Mouse (Mus musculus): ENCODE results near the gene Tbx6.

The Tbx6 gene

DNA sequence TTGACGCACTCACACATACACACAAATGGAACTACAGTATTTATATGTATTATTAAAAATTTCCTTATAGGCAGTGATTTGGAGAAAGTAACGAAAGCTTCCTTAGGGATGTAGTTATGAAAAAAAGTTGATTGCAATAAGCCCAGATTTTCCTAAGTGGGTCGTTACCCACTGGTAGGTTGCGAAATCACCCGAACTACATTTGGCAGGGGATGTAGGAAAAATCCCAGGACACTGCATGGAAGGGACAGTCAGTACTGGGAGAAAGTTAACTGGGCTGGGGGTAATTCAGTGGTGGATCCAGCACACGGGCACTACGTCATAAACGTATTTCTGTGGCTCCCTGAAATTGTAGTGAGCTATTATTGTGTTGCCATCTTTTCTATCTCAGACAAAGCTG is 35.2 kb downstream of the Tbx6 start:
- no peak for DNase-seq (ENCODE audit: low spot score in 2 of 2)

DNA sequence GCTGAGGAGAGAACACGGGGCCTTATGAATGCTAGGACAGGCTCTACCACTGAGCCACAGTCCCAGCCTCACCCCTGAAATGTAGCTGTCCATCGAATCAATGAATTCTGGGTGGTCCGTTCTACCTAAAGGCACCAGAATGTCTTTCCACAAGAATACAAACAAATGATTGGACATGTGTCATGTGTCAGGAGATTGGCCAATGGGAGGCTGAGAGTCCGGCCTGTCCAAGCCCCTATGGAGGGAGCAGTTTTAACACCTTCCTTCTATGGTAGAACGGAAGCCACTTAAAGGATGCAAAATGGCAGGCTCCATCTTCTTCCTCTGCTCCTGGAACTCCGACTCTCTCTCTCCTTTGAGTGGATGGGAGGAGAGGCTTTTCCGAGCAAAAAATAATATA is 36.3 kb downstream of the Tbx6 start:
- DNase-seq (ENCODE audit: low spot score in 2 of 2), result no peak

DNA sequence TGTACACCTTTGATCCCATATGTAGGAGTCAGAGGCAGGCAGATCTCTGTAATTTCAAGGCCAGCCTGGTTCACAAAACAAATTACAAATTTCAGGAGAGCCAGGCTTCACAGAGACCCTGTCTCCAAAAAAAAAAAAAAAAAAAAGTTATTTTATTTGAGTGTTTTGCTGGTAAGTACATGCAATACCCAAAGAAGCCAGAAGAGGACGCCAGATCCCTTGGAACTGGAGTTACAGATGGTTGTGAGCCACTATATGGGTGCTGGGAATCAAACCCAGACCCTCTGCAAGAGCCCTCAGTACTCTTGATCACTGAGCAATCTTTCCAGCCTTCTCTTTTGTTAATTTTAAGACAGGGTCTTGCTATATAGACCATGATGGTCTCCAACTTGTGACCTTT is 37.5 kb downstream of the Tbx6 start:
- no peak for DNase-seq (ENCODE audit: low spot score in 2 of 2)

DNA sequence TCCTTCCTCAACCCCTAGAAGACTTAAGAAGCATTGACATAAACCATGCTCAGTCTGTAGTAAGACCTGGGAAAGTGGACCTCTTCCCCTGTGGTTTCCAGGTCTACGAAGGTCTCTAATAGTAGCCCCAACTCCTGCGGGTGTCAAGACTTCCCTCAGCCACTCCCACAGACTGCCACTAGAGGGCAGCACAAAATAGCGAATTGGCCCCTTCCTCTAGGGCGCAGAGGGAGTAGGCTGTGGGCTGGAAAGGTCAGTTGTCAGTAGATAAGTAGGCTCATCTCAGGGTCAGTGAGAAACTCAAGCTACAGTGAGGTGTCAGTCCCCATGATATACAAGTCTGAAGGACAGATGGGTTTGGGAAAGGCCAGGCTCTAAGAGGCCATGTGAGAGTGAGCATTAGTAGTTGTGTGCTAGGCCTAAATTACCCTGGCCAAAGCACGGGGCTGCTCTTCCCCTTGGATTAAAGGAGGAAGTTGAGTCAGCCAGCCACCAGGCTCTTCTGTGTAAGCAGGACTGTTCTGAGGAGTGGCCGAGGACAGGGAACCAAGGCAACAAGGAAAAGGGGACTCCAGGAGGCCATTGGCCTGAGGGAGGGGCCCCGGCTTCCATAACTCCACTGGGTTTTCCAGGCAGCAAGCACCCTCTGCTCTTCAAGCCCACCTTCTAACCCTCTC is 40.7 kb downstream of the Tbx6 start:
- peak; percentile 53 to 57 for DNase-seq (ENCODE audit: low spot score in 2 of 2)

DNA sequence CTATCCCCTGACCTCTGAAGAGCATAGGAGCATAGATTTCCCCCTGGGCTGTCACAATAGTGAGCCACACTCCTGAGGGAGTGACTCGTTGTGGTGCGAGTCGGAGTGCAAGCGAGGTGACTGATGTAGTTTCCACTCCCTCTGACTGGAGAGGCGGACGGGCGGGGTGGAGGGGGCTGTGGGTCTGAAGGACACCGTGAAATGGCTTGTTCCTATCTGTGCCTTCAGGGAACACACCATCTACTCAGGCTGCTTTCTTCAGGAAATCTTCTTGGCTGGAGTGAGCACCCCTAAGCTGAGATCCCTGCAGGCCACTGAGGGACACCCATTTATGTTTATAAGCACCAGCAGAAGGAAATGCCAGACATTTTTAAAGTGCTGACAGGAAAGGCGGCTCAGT is 41.5 kb downstream of the Tbx6 start:
- DNase-seq (ENCODE audit: low spot score in 2 of 2), result no peak

DNA sequence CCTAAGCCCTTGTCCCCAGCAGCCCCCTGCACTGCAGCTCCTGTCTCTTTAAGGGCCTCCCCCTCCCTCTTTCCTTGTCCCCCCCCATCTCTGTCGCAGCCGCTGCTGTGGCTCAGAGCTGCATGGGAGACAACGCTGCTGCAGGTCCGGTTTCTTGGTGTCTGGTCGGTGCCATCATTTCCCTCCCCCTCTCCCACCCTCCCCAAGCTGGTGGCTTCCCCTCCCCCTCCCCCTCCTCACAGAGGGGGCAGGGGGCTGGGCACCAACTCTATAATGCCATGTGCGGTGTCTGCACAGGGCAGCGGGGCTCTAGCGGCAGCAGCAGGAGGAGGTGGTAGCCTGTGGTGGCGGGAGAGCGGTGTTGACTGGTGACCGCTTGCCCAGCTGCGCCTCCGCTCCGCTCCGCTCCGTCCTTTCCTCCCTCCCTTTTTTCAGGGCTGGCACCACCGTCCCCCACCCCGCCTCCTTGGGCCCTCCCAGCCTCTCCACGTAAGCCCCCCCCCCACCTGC is 42.0 kb downstream of the Tbx6 start:
- DNase-seq (ENCODE audit: low spot score in 2 of 2), result no peak

DNA sequence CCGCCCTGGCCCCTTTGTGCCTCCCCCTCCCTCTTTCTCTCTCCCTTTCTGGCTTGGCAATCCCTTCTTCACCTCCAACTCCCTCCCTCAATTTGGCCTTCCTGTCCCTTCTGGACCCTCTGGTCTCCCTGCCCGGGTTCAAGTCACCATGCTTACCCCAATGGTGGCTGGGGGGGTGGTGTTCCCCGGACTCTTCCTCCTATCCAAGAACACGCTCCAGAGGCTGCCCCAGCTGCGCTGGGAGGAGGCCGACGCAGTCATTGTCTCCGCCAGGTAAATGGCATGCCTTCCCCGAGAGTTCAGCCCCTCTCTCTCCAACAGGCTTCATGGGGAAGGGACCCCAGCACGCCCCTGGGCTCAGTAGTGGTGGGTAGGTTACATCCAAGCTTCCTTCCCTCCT is 42.7 kb downstream of the Tbx6 start:
- DNase-seq (ENCODE audit: low spot score in 2 of 2), result no peak

DNA sequence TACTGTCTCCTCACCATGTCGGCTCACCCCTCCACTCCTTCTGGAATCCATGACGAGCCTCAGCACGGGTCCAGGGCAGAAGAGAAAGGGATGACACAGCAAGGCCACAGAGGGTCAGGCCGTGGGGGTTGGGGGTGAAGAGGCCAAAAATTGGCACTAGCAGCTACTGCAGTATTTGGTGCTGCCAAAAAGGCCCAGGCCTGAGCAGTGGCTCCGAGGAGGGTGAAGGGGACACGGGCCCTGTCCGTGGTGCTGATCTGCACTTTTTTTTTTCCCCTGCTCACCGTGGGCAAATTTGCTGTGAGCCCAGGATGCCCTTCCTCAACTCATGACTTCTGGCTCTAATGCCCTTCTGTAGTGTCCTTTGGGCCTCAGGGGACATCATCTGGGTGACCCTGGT is 44.1 kb downstream of the Tbx6 start:
- no peak for DNase-seq (ENCODE audit: low spot score in 2 of 2)

DNA sequence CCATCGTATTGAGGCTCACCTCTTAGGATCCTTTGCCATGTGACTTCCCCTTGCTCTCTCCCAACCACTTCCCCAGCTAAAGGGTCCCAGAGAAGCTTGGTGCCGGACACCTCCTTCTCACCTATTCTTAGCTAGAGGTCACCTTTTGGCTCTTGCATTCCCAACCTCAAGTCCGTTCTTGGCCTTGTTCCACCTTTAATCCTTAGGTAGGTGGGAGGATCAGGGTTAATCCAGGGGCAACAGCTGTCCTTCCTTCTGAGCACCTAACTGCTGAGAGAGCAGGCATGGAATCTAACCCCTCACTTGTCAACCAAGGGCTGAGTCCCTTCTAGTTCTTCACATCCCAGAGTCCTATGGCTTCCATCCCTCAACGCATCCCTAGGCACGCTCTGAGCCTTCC is 44.7 kb downstream of the Tbx6 start:
- DNase-seq (ENCODE audit: low spot score in 2 of 2), result no peak

DNA sequence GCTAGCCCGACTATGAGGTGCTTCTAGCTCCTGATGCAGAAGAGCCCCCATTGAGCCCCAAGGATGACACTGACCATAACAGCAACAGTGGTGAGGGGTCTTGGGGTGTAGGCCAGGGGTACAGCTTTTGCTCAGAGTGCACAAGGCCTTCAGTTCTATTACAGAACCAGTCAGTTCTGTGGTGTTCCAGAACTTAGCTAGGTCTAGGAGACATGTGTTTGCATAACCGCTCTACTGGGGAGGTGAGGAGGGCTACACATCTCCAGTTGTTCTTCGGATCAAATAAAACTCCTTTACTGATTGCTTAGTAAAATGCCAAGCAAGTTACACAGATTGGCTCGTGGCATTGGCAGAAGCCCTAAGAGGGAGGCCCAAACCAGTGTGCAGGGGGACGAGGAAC is 50.3 kb downstream of the Tbx6 start, which contains the start of gene 4930451I11Rik:
TSS of gene 4930451I11Rik (minus strand) at position 101 of the 400 bp plus-strand sequence.
- DNase-seq (ENCODE audit: low spot score in 2 of 2), result no peak

DNA sequence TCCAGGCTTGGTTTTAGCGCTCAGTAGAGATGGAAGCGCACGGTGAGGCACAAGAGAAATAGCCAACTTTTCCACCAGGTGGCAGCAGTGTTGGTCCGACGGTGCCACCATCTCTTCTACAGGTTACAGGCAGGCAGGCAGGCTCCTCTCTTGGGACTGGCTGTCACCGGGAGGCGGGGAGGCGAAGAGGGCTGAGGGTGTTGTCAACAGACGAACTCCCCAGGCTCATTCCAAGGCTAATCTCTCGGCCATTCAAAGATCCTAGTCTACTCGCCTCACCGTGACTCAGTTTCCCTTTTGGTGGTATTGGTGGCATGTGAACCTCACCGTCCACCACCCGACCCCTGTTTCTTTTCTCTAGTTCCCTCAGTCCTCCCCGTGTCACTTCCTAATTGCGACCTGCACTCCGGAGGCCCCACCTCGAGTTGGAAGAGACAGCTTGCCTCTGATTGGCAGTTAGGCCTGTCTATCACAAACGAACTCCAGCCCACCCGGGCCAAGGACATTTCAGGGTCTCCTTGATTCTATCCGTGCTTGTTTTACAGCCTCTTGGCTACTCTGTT is 50.8 kb downstream of the Tbx6 start:
- DNase-seq (ENCODE audit: low spot score in 2 of 2), result peak; percentile 29 to 55

DNA sequence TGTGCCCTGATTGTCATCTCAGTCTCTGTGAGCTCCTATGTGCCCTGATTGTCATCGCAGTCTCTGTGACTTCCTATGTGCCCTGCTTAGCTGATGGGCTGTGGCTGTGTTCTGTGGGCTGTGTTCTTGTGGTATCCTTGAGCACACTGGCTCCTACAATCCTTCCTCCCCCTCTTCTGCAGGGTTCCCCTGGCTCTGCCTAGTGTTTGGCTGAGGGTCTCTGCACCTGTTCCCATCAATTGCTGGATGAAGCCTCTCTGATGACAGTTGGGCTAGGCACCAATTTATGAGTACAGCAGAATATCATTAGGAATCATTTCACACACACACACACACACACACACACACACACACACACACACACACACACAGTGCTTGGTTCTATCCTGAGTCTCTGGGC is 52.0 kb downstream of the Tbx6 start:
- no peak for DNase-seq (ENCODE audit: low spot score in 2 of 2)
